Mouse (Mus musculus): Measurements from ENCODE around the gene H13.

GRCm38 (mm10) chr2:152629904-152630303 lies 39.4 kb upstream of the H13 start:
- TF ChIP-seq CTCF (IDR thresholded peaks at IDR 0.05; ENCODE audit: low read depth, low read length) (no peak), POLR2A (IDR thresholded peaks at IDR 0.05; ENCODE audit: borderline replicate concordance, low read depth, low read length) (no peak)
